Mouse (Mus musculus) spleen, postnatal 10 days (tissue): ENCODE measurements around the gene Vmn1r233.

Experiments
- DNase-seq, 2 experiments: peaks; one replicate each; pipeline ENCODE4 v3.0.0; 2021 to 2022; ENCODE audit warnings: low spot score in 2 of 2

Vmn1r233 gene

GRCm38 (mm10) chr17:20996364-20996763 is at the start of gene Vmn1r233:
TSS of gene Vmn1r233 (minus strand) at chr17:20996464.
- DNase-seq = no peak

DNA sequence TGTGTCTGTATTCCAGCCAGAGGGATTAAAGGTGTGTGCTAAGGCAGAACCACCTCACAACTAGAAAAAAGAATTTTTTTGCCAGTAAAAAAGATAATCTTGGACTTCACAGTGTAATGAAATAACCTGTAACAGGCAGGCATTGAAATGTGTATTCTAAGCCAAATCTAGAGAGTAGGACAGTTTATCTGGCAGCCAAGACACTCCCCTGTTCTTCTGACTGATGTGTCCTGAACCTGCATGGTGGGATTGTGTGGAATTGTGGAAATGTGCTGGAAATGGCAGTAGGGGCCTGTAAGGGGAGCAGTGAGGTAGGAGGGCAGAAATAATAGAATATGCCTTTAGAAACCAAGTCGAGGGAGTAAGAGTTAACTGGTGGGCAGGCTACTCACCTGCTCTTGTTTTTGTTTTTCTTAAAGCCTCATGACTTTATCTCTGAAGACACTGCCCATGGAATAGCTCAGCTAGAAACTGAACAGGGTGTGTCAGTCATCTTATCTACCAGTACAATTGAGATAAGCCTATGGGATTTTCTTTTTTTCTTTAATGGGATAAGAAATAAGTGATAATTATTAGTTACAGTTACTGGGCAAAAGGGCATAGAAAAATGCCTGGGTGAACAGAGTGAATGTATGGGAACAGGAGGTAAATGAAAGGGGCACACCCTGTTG is 22.3 kb upstream of the Vmn1r233 start:
- DNase-seq = no peak

DNA sequence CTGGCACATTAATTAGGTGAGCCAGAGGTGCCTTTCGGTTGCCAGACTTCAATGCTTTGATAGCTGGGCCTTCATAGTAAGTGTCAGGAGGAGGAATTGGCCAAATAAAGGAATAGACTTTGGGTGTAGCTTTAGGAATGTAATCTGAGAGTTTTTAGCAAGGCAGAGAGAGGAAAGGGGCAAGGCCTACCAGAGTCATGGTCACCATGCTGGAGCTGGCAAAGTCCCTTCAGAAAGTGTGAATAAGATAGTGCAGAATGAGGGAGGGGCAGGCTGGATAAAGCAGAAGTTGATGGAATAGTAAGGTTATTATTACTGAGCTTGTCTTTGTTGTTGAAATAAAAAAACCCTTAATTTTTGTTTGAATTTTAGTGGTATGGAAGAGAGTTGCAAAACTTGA is 13.5 kb upstream of the Vmn1r233 start:
- DNase-seq = no peak

DNA sequence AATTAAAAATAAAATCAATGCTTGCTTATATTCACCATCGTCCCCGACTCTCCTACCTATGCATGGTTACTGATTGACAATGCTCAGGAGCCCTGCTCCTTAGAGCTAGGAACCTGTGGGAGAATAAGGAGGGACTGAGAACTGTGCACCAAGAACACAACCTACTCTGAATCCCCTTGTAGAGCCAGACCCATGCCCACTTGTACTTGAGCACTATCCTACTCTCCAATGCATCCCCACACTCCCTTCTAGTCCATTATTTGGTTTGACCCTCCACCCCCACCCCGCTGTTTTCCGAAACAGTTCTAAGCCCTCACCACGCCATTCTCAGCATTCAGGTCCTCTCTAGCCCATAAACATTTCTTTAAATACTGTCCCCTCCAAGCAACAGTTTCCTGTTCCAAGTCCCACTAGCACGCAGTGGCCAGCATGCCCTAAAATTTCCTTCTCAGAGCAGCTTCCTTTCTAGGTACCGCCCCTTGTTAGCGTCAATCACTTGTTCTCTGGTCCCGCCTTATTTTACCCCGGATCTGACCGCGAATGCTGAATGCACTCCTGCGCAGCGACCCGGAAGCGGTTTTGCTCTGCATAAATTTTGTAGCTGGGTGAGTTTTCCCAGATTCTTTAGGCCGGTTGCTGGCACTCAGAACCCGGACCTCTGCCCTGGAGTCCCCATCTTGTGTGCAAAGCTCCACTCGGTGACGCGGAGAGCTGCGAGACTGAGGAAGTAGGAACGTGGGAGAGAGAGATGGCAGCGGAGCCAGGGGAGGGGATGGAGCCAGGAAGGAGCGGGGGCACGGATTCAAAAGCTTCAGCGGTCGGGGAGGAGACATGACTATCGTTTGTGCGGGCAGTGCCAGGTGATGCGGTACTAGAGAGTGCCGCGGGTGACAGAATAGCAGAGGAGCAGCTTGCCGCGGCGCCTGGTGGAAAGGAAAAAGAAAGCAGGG is 12.4 kb upstream of the Vmn1r233 start, which contains the start of gene Zfp160:
TSS of gene Zfp160 (plus strand) at position 522 of the 950 bp plus-strand sequence.
- peak; percentile 59 to 83 for DNase-seq

DNA sequence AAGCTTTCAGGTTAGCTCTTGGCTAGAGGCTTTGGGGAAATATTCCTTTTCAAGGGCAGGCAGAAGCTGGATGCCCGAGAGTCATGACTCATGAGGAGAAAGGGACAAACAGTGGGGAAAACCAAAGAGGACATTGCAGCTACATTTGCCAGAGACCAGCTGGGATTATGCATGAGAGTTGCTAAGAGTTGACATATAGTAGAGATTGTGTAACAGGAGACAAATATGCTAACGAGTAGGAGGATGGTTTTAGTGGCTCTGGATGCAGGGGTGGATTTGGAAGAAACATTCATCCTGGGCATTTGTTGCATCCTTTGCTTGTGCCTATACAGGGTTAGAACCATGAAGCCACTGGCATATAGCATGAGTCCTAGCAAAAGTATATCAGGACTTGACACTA is 2.5 kb downstream of the Vmn1r233 start:
- DNase-seq = no peak

- DNase-seq = no peak
Observed at GRCm38 (mm10) chr17:20966681-20967080, 29.6 kb downstream of the Vmn1r233 start.

DNA sequence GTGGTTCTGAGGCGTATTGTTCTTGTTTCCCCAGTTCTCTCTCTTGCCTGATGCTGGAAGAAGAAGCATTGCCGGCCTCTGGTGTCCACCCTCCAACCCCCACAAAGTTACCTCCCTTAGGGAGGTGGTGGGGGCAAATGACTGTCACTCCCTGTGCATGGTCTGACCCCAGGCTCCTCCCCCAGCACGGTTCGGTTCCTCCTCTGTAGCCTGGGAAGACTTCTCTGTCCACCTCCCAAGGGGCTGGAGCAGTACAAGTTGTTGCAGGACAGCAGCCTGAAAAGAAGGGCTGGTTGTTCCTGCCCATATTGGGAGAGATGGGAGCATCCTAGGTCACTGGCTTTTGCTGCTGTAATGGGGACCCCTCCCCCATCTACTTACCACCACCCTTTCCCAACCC is 30.8 kb downstream of the Vmn1r233 start:
- DNase-seq = no peak

DNA sequence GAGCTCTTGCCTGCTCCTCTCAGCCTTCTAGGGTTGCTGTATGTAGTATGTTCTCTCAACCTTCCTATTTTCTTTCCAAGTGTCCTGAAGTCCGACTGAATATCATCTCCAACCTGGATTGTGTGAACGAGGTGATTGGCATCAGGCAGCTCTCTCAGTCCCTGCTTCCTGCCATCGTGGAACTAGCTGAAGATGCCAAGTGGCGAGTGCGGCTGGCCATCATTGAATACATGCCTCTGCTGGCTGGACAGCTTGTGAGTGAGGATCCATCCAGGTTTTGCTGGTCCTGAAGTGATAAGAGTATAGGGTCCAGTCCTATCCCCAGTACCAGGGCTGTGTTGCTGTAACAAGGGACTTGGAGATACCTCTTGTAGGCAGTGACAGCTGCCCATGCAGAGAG is 35.9 kb downstream of the Vmn1r233 start:
- no peak for DNase-seq

DNA sequence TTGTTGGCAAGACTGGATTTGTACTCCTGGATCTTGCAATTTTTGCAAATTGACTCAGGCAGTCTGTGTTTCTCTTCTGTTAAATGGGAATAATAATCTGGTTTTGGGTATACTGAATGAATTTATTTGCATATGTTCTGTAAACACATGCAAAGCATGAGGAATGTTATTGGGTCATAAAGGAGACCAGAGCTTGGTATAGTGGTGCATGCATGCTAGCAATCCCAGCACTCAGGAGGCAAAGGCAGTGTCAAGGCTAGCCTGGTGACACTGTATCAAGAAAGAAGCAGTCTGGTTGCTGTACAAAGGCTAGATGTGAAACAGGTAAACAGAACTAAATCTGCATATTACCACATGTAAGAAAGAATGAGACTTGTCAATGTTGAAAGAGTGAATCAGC is 49.6 kb downstream of the Vmn1r233 start:
- no peak for DNase-seq

DNA sequence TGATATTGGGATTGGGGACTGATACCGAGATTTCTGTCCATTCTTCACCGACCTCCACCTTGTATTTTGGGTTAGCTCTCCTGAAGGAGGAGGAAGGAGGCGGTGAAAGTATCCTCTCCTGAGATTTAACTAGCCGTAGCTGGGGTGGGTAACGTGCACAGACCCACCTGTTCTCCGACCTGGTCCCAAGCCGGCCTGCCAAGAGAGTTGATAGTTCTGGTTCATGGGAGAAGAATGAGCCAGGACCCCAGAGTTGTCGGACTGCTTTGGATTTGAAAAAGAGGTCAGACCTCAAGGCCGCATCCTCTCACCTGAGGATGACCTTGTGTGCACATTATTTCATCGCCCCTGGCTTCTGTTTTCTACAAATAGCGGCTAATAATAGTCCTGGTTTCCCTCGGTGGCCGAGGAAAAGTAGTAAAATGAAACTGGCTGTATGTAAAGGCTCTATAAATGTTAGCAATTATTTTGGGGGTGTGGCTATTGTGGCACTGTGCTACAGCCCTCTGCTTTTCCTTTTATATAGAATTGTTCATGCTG is 50.2 kb downstream of the Vmn1r233 start:
- peak; percentile 28 to 32 for DNase-seq

- DNase-seq = peak; percentile 96 to 97
Observed at GRCm38 (mm10) chr17:20944985-20945891, 51.0 kb downstream of the Vmn1r233 start, which contains the start of gene Ppp2r1a. TSS of gene Ppp2r1a (plus strand) at chr17:20945311.

- DNase-seq = no peak
Observed at GRCm38 (mm10) chr17:20944226-20944625, 52.0 kb downstream of the Vmn1r233 start.
